Mouse (Mus musculus) megakaryocyte-erythroid progenitor cell, adult 5 weeks (primary cell): ENCODE data around the gene Cir1. TPM values are rescaled to one million over a fixed set of nuclear protein-coding genes. Genes with fewer than 3 reads are reported as not detected.

Experiments
- polyA plus RNA-seq: library from polyadenylated mRNA; stranded (reverse); fragments of >175 nt; gene quantifications from 2 replicates; pipeline ENCODE4 v1.2.3, GENCODE M21; 2012

Gene Cir1
- polyA plus RNA-seq = 12.6 and 20.4 TPM in 2 replicates

DNA sequence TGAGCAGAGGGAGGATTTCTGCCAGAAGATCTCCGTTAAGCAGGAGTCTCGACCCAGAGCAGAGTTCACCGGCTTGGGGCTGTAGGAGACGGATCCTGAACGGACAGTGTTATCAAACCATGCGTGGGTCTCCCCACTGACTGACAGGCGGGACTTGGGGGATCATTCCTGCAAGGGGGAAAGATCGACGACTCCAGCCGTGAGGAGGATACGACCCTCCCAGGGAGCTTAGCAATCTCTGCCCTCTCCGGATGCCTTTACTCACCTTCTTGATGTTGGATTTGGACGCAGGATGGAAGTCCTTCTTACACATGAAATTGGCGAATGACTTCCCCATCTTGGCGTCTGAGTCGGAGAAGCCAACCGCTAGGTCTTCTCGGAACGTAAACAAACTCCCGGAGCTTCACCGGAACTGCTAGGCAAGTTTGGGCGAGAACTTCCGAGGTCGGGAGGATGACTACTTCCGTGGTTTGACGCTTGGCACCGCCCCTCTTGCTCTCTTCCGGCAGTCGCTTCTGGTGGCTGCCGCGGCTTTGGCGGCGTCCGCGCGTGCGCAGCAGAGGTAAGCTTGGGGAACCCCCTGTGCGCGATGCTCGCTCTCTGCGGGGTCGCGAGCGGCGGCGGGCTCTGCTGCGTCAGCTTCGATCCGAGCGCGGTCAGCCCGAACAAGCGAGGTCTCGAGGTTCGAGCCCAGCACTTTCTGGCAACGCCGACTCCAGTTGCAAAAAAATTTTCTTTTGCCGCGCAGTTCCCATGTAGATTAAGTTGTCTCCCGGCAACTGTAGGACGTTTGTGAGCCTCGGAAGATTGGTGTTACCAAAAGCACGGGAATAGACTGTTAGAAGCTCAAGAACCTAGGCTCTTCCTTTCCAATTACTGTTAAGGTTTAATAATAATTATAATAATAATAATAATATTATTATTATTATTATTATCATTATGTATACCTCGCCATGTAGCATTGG, at the start of gene Cir1, which contains the start of gene Scrn3:
Cir1 (minus strand) TSS at position 550 of the 965 bp plus-strand sequence.
Scrn3 (plus strand) TSS at position 450 of the 965 bp plus-strand sequence.

GRCm38 (mm10) chr2:73271459-73272161, 40.9 kb downstream of the Cir1 start, which contains the start of gene Sp9:
TSS of gene Sp9 (plus strand) at chr2:73271925.

Other genes starting within 250 kb of the Cir1 start
- 39.3 and 51.4 TPM in 2 replicates for gene Ola1, start 93.8 kb downstream of the Cir1 start, polyA plus RNA-seq
- 0.01 and 0.04 TPM in 2 replicates for gene Sp9, start 40.8 kb downstream of the Cir1 start, polyA plus RNA-seq
- 1.2 and 1.3 TPM in 2 replicates for gene Scrn3, start 100 bp downstream of the Cir1 start, polyA plus RNA-seq
- gene Gpr155, start 73.9 kb upstream of the Cir1 start, polyA plus RNA-seq = 0.43 and 0.46 TPM in 2 replicates
- 181 and 247 TPM in 2 replicates for gene Wipf1, start 217.0 kb upstream of the Cir1 start, polyA plus RNA-seq